ENCODE assay signal across 11 mouse cellular contexts in the genomic region with DNA sequence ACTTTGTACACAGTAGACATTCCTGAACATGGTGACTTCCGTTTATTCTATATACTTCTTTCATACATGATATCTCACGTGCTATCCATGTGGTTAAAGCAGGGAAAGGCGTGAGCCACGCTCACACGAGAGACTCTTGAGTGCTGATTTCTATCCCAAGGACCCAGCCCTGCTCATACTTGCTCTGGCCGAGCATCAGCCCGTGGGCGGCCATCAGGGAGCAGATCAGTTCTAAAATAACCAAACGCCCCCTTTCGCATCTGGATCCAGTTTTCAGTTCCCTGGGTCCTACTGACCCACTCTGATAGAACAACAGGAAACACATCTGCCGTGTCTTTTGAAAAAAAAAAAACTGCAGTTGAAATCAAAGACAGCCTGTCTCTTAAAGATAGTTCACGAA. TPM values are rescaled to one million over a fixed set of nuclear protein-coding genes. Genes with fewer than 3 reads are reported as not detected.
DNase-seq lines count a peak whose midpoint lies in the region; ATAC-seq and TF ChIP-seq lines count a peak whose summit lies in the region.
"Had no signal": no experiment of that assay in that cellular context is flagged by ENCODE, and none has a peak within 500 bp of the region (broad histone marks: within the 10 kb centered on the region; RNA-seq: fewer than 3 reads in every experiment).

No protein-coding gene starts in this region.

- H3K27me3 ChIP-seq in heart, adult 2 months (ENCODE audit: control insufficient read depth, insufficient read depth, low read length), result no peaks in the 10 kb centered on the region
- no peaks in the 10 kb centered on the region for H3K27me3 ChIP-seq in intestine, embryonic 15.5 days (replicated peaks)
- no peaks in the 10 kb centered on the region for H3K27me3 ChIP-seq in stomach, postnatal 0 days (ENCODE audit: control insufficient read depth, insufficient read depth, low read length)

- TF ChIP-seq POLR2A in lung, adult 2 months (IDR thresholded peaks at IDR 0.05; ENCODE audit: borderline replicate concordance, extremely low read depth, low read depth, low read length), result no peak
- TF ChIP-seq POLR2A in heart, adult 2 months (IDR thresholded peaks at IDR 0.05; ENCODE audit: insufficient read depth, low read depth, low read length), result no peak

- peak overlapping the region; percentile 15 for H3K4me3 ChIP-seq in lung, adult 2 months (replicated peaks; ENCODE audit: extremely low read depth, low read depth, low read length)
- peak overlapping the region; percentile 44 for H3K4me3 ChIP-seq in heart, adult 2 months
- H3K4me3 ChIP-seq in intestine, embryonic 15.5 days (replicated peaks), result no peak overlapping the region
- H3K4me3 ChIP-seq in stomach, postnatal 0 days (ENCODE audit: low read depth, low read length), result peak overlapping the region; percentile 60; the same call in 1 of the 2 replicates

- no peaks in the 10 kb centered on the region for H3K9me3 ChIP-seq in intestine, embryonic 15.5 days
- no peaks in the 10 kb centered on the region for H3K9me3 ChIP-seq in stomach, postnatal 0 days (ENCODE audit: control insufficient read depth, low read length)

- TF ChIP-seq EP300 in heart, adult 2 months (IDR thresholded peaks at IDR 0.05; ENCODE audit: insufficient read depth, low read depth, low read length), result no peak
- TF ChIP-seq EP300 in stomach, postnatal 0 days (optimal IDR thresholded peaks at IDR 0.05), result no peak

- no peak overlapping the region for H3K9ac ChIP-seq in heart, adult 2 months (ENCODE audit: low read depth, low read length)
- no peak overlapping the region for H3K9ac ChIP-seq in intestine, embryonic 15.5 days
- H3K9ac ChIP-seq in stomach, postnatal 0 days (ENCODE audit: low read length), result no peak overlapping the region

- ATAC-seq in intestine, embryonic 15.5 days, result no peak
- no peak for ATAC-seq in stomach, postnatal 0 days (ENCODE audit: low FRiP score, low TSS enrichment)

- peaks cover 8% of the 10 kb centered on the region; the same call in 1 of the 2 replicates for H3K4me1 ChIP-seq in lung, adult 2 months (ENCODE audit: control insufficient read depth, insufficient read depth, low read length)
- H3K4me1 ChIP-seq in heart, adult 2 months (ENCODE audit: control insufficient read depth, insufficient read depth, low read length), result peaks cover 11% of the 10 kb centered on the region
- peaks cover 13% of the 10 kb centered on the region; the same call in 1 of the 2 replicates for H3K4me1 ChIP-seq in intestine, embryonic 15.5 days (replicated peaks)
- no peaks in the 10 kb centered on the region for H3K4me1 ChIP-seq in stomach, postnatal 0 days (replicated peaks; ENCODE audit: control insufficient read depth, insufficient read depth)

- TF ChIP-seq CTCF in lung, adult 2 months (IDR thresholded peaks at IDR 0.05; ENCODE audit: insufficient read depth, low read length), result no peak
- TF ChIP-seq CTCF in heart, adult 2 months (IDR thresholded peaks at IDR 0.05), result no peak
- no peak for TF ChIP-seq CTCF in stomach, postnatal 0 days (IDR thresholded peaks at IDR 0.05; ENCODE audit: low read depth)

- peaks cover 18% of the 10 kb centered on the region for H3K36me3 ChIP-seq in heart, adult 2 months (ENCODE audit: control insufficient read depth, insufficient read depth, low read length)
- H3K36me3 ChIP-seq in intestine, embryonic 15.5 days, result no peaks in the 10 kb centered on the region
- H3K36me3 ChIP-seq in stomach, postnatal 0 days (ENCODE audit: control insufficient read depth, insufficient read depth, low read length), result no peaks in the 10 kb centered on the region

- intact Hi-C loops in heart, adult 2 months (cut with DNase I), result no loop called here
- intact Hi-C loops in left cerebral cortex, postnatal 4 days (cut with DNase I), result no loop called here

- peak overlapping the region; percentile 88; the same call in 1 of the 2 replicates for H3K4me2 ChIP-seq in intestine, embryonic 15.5 days (replicated peaks)
- H3K4me2 ChIP-seq in stomach, postnatal 0 days (replicated peaks; ENCODE audit: low read depth), result peak overlapping the region; percentile 69

- H3K27ac ChIP-seq in heart, adult 2 months, result peak overlapping the region; percentile 95
- no peak overlapping the region for H3K27ac ChIP-seq in intestine, embryonic 15.5 days
- H3K27ac ChIP-seq in stomach, postnatal 0 days (replicated peaks), result peak overlapping the region; percentile 75; the same call in 1 of the 2 replicates
- H3K27ac ChIP-seq: layer of hippocampus, adult 2 months had no signal

- 42% methylated on average over 12 of the region's 12 CpGs for whole genome bisulfite sequencing in lung, adult 2 months
- 30% methylated on average over 12 of the region's 12 CpGs for WGBS in heart, adult 2 months
- WGBS in intestine, embryonic 15.5 days, result 77% methylated on average over 12 of the region's 12 CpGs
- 57% methylated on average over 12 of the region's 12 CpGs for WGBS in stomach, postnatal 0 days

- H3K79me2 ChIP-seq in heart, adult 2 months (replicated peaks; ENCODE audit: control insufficient read depth, insufficient read depth, low read length), result peaks cover 2% of the 10 kb centered on the region

- DNase-seq in lung, adult 2 months, result no peak
- DNase-seq in lung, postnatal 4 days, result no peak
- peak; percentile 57 to 63 for DNase-seq in heart, adult 2 months
- no peak for DNase-seq in stomach, postnatal 0 days (ENCODE audit: low spot score)
- DNase-seq in yolk sac, embryonic 10.5 days (ENCODE audit: low spot score), result no peak
- DNase-seq in left cerebral cortex, postnatal 4 days, result no peak
- DNase-seq in adrenal gland, postnatal 36 days, result no peak
- DNase-seq: cerebellum, postnatal 10 days had no signal

RNA-seq across cellular contexts. Expression of gene Rhoj, which starts 2.6 kb away (rescaled TPM):
- 84.9 and 92.2 TPM in 2 replicates for polyA plus RNA-seq in lung, adult 2 months (2012; rRNA removed)
- total RNA-seq in heart, adult 2 months (2021), result 10 to 100 TPM; 30.1 to 37.1 TPM
- polyA plus RNA-seq in heart, adult 2 months (2012; rRNA removed), result 42.6 and 66.2 TPM in 2 replicates
- polyA plus RNA-seq in intestine, embryonic 15.5 days (2015; fragmentation: Nextera tagmentation; extraction: Ambion mirVana), result 37.7 and 38.4 TPM in 2 replicates
- polyA plus RNA-seq in stomach, postnatal 0 days (2015; fragmentation: Nextera tagmentation; extraction: Ambion mirVana), result 41.2 and 43.0 TPM in 2 replicates
- total RNA-seq in left cerebral cortex, postnatal 4 days (2021), result 1 to 10 TPM; 7.4 to 8.4 TPM
- 10 to 100 TPM; 13.1 to 27.2 TPM for total RNA-seq in adrenal gland, postnatal 36 days (2021)
- total RNA-seq: MEL had no signal

Comparison
In these comparisons a context has a peak if more than half of its experiments do, and no peak if none do; other contexts are left out.
1. DNase-seq: peak in heart, adult 2 months (2 of 2); none in lung, adult 2 months (single experiment), lung, postnatal 4 days (0 of 2), stomach, postnatal 0 days (single experiment), yolk sac, embryonic 10.5 days (single experiment), left cerebral cortex, postnatal 4 days (single experiment) and adrenal gland, postnatal 36 days (0 of 2).